Mouse (Mus musculus): Measurements from ENCODE around the gene Zfp157.
A peak's percentile ranks its signal among the peaks of the same experiment; 100 is the strongest.
"Not testable (repeated sequence)": the region's sequence is repeated elsewhere in the genome, so short reads cannot be mapped to it uniquely, and the experiment has no call there.

The Zfp157 gene

DNA sequence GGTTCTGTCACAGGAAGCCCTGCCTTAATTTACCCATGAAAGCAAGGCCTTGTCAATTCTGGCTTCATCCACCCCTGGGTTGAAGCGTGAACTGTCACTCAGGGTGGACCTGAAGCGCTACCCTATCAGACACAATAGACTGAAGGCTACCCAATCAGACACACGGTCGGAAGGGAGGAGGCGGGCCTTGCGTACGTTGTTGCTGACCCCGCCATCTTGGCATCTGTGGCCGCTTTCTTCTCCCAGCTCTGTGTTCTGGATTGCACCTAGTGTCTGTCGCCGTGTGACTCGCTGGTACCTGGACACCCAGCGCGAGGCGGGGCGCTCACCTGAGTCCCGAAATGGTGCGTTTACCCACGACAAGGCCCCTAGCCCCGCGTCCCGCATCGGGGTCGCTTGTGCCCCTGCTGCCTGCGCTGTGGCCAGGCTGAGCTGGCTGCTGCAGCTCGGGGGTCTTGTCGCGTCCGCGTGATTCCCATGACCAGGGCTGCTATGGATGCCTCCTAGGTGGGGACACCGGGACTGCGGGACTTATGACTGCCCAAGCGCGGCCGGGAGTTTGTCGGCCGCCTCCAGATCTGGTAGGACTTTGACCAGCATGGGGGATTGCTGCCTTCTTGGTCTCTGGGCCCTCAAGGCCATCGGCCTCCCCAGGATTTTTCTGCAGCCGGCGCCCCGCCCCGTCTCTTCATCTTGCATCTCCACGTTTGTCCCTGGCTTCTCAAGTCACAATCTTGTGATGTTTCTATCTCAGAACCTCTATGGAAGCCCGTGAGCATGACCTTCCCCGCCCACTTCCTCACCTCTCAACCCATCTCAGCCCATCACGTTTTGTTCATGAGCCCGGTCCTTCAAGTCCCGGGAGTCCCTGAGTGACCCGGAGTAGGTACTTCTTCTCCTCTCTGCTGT is at the start of gene Zfp157:
Gene Zfp157, plus strand, starts transcription at position 183 of the 909 bp plus-strand sequence.
- DNase-seq (ENCODE audit: inconsistent age in 2 of 2, low spot score in 1 of 2), result peak; percentile 88 to 96

DNA sequence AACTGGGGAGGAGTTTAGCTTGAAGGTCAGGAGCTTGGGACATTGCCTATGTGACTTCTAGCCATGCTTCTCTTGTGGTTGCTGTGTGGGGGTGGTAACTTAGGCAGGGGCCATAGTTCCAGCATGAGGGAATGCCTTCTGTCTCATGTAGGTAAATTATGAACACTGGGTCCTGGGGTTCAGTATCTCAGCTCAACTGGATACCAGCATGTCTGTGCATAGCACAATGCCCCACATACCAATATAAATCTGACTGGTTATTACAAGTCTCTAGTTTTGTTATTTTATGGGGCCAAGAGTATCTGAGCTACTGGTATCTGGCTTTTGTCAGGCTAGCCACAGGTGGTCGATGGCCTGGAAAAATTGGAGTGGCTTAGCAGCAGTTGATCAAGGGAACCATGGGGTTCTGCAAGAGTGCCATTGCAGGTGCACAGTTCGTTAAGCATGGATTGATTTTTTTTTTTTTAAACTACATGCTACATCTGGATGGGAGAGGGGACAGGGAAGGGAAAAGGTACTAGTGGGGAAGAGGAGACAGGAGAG is 43.4 kb upstream of the Zfp157 start:
- DNase-seq (ENCODE audit: inconsistent age in 2 of 2, low spot score in 1 of 2), result no peak

DNA sequence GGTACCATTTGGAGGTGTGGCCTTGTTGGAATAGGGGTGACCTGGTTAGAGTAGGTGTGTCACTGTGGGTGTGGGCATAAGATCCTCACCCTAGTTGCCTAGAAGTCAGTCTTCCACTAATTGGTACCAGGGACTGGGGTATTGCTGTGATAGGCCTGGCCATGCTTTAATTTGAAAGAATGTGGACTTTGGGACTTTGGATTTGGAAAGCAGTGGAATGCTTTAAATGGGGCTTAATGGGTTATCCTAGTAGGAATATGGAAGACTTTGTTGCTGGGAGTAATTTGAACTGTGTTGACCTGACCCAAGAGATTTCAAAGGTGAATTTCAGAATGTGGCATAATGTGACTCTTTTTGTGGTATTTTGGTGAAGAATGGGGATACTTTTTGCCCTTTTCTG is 40.8 kb upstream of the Zfp157 start:
- DNase-seq (ENCODE audit: inconsistent age in 2 of 2, low spot score in 1 of 2), result not testable (repeated sequence)

DNA sequence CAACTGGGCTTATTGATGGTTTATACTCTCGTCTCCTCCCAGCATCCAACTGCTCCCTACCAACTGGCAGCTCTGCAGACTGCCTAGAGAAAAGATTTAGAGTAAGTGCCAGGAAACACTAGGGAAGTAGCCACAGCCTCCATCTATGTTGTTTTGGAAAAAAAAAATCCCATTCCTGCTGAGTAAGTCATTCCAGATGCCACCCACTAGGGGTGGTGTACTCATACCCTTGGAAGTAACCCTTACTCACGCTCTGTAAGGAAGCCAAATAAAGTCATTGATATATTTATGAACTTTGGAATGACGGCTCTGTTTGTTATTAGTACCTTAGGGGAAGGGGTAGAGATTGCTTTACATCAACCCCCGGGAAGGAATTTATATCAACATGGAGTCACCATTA is 17.1 kb downstream of the Zfp157 start:
- DNase-seq (ENCODE audit: inconsistent age in 2 of 2, low spot score in 1 of 2), result no peak

DNA sequence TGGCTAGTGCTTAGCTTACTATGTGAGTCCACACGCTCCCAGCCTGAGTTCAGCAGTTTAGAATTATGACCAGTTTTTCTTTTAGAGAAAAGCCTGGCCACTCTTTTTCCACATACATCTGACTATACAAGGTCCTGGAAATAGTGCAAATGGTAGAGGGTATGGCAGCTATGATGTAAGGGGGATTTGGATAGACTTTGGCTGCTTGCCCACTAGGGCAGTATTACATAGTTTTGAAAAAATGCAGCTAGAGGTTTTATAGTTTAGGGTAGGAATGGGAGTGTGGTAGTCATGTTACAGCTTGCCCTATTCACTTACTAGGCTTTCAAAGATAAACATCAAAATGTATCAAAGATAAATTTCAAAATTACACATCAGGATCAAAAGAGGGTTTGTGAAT is 17.8 kb downstream of the Zfp157 start:
- DNase-seq (ENCODE audit: inconsistent age in 2 of 2, low spot score in 1 of 2), result no peak

DNA sequence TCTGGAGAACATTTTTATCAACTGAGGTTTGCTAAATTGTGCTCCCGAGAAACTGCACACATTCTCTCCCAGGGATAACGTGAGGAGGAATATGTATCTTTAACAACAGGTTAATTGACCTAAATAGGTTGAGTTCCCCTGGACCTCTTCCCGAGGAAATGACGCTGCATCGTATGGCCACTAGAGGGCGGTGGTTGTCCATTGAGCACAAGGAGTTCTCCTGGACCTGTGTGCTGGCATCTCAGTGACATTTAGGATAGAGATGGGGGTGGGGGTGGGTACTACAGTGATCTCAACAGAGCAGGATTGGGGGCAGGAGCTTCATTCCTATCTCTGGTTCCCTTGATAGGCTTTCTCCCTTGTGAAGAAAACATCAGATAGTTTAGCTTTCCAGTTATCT is 32.3 kb downstream of the Zfp157 start:
- peak; percentile 35 to 77 for DNase-seq (ENCODE audit: inconsistent age in 2 of 2, low spot score in 1 of 2)

DNA sequence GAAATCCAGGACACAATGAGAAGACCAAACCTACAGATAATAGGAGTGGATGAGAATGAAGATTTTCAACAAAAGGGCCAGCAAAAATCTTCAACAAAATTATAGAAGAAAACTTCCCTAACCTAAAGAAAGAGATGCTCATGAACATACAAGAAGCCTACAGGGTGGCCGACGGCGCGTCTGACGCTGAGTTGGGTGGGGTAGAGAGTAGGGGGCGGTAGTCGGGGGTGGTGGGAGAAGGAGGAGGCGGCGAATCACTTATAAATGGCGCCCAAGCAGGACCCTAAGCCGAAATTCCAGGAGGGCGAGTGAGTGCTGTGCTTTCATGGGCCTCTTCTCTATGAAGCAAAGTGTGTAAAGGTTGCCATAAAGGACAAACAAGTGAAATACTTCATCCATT is 63.3 kb downstream of the Zfp157 start:
- DNase-seq (ENCODE audit: inconsistent age in 2 of 2, low spot score in 1 of 2), result not testable (repeated sequence)

Data from adrenal gland, adult (tissue).